Mouse (Mus musculus): ENCODE measurements around the gene Tgfb2.

The Tgfb2 gene

DNA sequence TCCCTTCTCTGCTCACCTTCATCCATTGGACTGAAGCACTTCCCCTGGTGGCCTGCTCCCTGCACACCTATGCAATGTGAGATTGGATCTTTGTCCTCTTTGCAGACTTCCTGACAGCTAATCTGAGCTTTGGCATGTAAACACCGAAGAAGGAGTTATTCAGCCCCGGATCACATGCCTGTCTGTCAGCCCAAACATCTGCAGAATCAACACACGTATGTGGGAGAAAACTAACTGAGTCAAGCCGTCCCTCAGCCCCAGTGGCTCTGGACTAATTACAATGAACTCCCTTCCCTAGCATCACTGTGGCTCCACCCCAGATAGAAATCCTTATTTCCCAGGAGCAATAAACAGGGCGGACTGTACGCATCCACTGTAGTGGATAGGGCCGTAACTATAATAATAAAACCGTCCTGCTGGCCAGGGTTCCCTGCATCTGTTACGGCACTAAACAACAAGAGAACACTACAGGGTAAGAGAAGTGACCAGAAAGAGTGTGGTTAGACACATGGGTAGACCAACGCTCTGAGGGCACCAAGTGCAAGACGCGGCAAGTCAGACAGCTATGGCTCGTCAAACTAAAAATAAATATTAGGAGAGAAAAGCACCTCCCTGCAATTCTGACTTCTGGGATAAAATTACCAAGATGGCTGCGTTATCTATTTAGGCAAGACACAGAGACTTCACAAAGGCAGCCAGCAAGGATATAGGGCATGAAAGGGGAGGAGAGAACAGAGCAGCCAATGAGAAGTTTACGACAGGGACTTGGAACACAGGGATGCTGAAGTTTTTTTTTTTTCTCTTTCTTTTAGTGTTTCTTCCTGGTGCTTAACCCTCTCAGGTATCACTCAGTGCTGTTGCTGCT, 3.2 kb downstream of the Tgfb2 start:
- DNase-seq (ENCODE audit: low spot score) = no peak

DNA sequence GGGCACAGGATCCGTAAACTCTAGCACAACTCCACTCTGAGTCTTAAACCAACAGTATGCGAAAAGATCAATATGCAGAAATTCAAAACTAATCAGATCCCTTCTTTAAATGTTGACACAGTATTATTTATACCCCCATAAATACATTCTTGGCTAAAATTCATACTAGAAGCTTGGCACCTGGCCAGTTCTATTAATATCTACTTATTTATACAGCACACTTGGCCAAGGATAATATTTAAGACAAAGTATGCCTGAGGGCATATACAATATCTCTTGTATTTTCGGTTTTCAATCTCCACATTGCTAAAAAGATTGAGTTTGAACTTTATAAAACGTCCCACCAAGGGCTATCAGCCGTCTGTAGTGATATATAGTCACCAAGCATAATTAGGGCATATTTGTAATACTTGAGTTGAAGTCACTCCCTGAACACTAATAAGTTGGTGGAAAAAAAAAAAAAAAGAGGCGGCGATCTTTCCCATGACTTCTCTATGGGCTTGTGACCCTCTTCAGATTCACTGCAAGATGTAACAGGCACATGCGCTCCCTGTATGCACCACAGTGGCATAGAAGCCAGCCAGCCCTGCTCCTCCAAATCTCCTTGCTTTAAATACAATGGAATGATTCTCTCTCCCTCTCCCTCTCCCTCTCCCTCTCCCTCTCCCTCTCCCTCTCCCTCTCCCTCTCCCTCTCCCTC, 4.4 kb downstream of the Tgfb2 start:
- DNase-seq (ENCODE audit: low spot score) = no peak

DNA sequence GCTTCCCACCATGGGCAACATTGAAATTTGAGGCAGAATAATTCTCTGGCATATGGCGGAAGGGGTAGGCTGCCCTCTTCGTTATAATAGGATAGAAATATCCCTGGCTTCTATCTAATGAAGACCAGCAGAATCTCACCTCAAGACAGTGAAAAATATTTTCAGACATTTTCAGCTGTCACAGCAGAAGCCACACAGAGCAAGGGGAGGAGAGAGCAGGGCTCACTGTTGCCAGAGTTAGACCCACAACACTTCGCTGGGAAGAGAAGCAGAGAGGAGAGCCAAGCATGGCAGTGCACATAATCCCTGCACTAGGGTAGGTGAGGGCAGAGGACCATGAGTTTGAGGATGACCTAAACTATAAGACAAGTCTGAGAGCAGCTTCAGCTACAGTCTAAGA, 5.3 kb downstream of the Tgfb2 start:
- no peak for DNase-seq (ENCODE audit: low spot score)

DNA sequence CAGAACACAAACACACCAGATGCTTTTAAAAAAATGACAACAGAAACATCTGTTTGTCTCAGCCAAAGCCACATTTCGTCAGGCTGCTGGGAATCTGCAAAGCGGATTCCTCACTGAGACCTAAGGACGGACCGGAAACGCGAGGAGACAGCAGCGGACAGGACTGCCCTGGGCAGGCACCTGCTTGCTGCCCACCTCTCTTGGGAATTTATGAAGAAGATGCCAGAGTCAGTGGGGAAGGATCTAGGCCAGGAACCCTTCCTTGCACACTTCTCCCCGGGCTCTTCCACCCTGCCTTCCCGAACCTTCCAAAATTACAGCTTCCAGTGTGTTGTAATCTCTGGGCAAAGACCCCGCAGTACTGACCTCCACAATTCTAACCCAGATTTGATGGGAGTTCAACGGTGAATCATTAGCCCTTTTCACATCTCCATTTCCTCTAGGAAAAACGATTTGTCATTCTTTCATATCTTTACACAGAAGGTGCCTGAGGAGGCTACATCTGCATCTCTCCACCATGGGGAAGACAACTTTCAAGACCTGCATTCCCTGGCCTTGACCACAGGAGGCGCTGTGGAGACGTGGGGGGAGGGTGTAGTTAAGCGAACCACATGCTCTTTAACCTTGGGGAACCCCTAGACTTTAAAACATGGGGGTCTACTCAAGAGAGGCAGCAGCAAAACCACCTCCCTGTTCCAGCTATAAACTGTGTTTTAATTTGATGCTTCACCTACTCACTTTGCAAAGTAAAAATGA, 7.0 kb downstream of the Tgfb2 start:
- no peak for DNase-seq (ENCODE audit: low spot score)

DNA sequence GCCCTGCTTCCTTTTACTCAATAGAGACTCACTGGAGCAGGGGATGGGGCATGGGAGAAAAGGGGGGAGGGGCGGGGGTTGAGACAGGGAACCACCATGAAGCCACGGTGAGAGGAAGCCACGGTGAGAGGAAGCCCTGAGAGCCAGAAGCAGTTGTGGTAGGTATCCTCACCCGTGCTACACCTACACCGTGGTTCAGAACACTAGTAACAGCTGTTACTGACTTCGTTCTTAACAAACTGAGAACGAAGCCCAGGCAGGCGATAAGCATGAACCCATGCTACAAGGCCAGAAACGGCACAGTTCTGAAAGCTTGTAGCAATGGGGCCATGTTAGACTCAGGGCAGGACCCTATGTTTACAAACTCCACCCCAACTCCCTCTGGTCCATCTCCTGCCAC, 9.6 kb downstream of the Tgfb2 start:
- DNase-seq (ENCODE audit: low spot score) = no peak

DNA sequence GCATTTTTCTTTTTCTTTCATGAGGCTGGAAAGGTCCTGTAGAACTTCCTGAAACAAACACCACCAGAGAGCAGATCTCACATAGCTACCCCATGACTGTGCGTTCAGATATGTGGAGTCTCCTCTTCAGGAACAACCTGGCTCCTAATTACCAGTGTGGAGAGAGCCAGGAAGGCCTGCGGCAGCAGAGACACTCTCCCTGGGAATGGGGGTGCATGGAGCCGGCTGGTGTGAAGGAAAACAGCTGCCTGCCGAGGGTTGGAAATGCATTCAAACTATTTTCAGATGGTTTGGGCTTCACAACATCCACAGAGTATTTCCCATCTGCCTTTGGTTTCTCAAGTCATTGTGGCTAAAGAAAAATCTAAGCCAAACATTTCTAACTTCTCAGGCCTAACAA, 10.4 kb downstream of the Tgfb2 start:
- no peak for DNase-seq (ENCODE audit: low spot score)

DNA sequence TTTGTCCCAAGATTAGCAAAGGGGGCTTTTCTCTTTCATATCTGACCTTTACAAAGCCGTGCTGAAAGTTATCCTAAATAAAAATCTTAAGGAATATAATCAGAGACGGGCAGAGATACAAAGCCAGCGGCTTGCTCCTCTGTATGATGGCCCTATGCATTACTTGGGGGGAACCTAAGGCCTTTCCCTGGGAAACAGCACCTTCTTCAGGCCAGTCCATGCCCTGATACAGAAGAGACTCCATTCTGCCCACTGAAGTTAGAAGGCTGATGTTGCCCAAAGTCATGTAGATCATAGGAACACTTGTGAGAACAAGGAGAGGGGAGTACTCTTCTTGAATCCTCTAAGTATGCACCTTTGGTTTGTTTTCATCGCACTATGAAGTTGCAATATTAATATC, 13.4 kb downstream of the Tgfb2 start:
- no peak for DNase-seq (ENCODE audit: low spot score)

DNA sequence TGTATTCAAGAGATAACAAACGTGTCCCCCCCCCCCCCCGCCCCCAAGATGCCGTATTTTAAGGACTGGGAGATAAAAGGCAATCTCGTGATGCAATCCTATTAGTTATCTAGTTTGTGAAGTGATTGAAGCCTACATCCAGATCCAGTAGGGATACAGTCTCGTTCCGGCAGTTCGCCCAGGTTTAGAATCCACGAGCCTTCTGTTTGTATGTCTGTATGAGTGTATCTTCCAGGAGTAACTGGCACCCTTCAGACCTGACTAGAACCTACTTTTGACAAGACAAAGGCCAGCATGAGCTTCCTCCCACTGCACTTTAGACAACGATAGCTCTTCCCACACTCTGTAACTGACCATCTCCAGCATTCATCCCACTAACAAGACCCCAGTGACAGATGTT, 14.1 kb downstream of the Tgfb2 start:
- no peak for DNase-seq (ENCODE audit: low spot score)

DNA sequence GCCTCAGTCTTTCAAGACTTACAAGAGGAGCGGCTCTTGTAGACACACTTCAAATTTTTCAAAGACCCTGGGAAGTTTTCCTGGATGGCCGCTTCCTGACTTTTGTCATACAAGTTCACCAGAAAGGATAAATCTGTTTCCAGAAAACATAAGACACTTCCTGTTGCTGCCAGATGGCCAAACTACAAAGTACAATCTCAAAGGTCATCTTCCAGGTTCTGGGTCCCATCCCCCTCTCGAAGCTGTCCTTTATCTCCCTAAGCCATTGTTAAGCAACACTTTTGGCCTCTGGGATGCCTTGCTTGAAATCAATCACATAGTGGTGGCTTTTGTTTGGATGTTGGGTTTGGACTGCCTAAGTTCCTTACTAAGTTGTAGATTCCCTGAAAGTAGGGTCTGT, 21.7 kb downstream of the Tgfb2 start:
- no peak for DNase-seq (ENCODE audit: low spot score)

DNA sequence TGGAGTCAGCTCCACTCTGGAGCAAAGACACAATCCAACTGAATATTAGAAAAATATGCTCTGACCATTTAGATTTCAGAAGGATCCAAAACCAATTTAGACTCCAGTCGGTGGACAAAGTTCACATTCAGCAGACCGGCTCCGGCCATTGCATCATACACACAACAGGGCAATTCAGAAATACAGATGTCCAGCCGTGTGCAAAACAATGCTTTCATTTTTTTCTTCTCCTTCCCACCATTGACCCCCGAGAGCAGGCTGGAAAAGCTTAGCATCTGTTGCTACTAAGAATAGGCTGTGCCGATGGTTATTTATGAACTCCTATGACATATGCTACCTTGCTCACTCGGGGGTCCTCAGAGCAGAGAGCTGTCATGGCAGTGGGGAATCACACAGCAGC, 23.2 kb downstream of the Tgfb2 start:
- no peak for DNase-seq (ENCODE audit: low spot score)

DNA sequence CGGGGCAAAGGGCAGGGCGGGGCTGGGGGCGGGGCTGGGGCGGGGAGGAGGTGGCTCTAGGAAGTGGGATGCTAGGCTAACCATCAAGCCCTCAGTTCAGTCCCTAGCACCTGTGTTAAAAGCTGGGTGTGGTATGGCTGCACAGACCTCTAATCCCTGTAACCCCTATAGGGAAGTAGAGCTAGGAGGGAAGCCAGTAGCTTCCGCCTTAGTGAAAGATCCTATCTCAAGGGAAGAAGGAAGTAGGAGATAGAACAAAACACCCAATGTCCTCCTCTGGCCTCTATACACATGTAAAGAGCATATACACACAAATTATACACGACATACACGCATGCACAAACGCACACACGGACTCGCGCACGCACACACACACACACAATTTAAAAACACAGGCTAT, 28.2 kb downstream of the Tgfb2 start:
- DNase-seq (ENCODE audit: low spot score) = no peak

DNA sequence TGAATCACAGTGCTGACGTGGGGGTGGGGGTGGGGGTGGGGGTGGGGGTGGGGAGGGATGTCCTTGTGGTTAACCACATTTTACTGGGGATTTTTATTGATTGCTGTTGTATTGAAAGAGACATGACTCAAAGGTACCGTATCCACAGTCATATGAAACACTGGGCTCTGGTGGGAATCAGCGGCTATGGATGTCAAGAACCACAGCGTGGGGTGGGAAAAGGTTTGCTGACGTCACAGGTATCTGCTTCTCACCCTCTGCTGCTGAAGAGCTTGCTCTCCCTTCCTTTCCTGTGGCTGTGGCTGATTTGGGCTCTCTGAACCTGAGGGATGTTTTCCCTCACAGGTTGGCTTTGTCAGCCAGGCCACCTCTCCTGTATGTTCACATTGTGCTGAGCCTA, 29.6 kb downstream of the Tgfb2 start:
- no peak for DNase-seq (ENCODE audit: low spot score)

DNA sequence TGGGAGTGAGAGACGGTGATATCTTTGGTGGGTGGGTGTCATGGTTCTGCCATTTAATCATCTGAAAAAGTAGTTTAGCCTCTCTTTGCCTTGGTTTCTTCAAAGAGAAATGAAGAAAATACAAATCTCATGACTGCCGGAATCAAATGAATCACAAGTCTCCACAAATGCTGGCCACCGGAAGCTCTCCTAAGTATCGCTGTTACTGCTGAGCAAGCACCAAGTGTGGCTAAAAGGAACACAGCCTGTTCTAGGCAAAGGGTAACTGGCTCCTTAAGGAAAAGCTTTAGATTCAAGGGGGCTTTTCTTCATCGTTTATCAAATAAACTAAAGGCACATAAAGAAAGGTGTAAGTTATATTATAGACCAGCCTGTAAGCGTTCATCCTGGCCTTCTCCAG, 30.5 kb downstream of the Tgfb2 start:
- no peak for DNase-seq (ENCODE audit: low spot score)

DNA sequence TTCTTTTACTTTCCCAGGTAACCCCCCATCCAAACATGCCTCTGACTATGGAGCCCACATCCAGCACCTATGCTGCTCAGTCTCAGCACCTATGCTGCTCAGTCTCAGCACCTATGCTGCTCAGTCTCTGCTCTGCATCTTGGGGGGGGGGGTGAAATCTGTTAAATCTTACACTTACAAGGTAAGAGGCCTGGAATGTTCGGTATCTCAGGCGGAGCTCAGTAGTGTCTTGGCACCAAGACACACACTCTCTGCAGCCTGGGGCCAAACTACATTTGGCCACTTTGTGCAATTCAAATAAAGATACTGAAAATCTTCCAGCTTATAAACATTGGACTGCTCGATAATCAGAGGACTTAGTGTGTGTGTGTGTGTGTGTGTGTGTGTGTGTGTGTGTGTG, 31.2 kb downstream of the Tgfb2 start:
- DNase-seq (ENCODE audit: low spot score) = no peak

DNA sequence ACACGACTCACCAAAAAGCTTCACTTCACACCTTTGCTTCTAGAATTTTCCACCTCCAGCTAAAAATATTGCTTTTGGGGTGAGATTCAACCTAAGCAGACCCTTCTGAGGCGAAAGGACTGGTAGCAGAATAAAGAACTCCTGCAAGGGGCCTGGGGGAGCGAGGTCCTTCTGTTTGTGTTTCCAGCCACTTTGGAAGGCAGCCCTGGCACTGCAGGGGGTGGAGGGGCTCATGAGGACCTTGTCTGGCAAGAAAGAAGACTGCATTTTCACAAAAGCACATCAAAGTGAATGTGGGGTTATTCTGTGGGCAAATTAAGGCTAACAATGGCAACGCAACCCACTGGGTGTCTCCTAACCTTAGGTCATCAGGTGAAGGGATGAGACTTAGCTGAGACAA, 32.6 kb downstream of the Tgfb2 start:
- no peak for DNase-seq (ENCODE audit: low spot score)

DNA sequence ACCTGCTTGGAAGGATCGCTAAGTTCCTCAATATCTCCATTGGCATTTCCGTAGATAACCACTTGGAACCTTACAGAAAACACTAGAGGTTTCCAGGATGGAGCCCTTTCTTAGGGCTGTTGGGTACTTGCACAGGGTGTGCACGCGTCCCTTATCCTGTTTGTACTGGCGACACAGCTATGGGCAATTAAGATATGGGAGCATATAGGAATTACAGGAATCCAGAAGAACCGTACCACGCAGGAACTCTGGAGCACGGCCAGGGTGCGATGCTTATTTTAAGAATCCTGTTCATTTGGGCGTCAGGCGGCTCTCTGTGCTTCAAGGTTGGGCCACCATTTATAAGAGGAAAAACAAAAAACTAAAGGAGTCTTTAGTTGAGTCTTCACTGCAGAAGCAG, 42.4 kb downstream of the Tgfb2 start:
- no peak for DNase-seq (ENCODE audit: low spot score)

DNA sequence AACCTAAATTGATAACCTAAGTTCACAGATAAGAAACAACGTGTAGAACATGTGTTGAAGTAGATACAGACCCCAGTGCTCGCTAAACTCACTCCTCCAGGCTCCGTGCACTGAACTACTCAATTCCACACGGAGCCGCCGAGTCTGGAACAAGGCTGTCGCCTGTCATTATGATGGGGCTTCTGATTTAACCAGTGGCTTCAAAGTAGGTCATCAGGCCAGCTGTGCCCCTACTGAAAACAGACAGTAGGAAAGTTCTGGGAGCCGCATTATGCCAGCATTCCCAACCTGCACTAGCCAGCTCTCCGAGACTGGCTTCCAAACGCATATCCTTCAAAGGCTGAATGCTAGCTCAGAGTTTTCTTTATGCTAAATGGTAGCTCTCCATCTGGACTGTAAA, 42.8 kb downstream of the Tgfb2 start:
- no peak for DNase-seq (ENCODE audit: low spot score)

DNA sequence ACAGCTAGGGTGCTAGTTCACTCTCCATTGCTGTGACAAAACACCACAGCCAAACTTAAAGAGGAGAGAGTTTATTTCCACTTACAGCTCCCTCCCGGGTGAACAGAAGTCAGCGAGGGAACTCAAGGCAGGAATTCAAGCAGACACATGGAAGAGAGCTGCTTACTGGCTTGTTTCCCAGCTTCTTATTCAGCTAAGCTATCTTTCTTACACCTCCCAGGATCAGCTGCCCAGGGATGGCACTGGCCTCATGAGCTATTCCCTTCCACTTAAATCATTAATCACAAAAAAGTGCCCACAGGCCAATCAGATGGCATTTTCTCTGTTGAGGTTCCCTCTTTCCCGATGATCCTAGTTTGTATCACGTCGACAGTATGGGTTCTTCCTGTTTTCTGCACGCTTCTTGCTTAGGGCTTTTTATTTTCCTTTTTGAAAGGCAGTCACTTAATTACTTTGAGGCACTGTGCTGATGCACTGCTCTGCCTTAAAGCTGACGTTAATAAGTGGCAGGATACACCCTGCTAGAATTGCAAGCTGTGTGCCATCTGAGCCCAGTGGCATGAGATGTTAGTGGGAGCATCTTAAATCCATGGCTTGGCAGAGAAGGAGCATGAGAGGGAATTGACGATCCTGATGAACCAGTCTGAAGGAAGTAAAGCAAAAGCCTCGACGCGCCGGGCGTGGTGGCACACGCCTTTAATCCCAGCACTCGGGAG, 44.4 kb downstream of the Tgfb2 start:
- no peak for DNase-seq (ENCODE audit: low spot score)

DNA sequence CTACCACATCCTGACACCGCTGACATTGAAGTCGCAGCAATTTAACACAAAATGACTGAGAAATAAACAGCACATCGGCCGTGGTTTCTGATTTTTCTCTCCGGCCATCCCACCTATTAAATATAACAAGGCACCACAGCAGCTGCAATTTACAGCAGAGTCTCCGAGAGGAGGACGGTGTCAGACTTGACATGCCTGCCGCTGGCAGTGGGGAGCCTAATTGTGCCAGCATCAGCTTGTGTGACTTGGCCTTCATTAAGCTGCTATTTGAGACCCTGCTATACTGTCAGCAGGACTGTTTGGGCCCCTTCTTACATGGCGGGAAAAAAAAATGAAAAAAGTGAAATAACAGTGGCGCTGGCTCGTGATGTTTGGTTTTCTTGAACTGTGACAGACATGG, 47.0 kb downstream of the Tgfb2 start:
- DNase-seq (ENCODE audit: low spot score) = no peak

DNA sequence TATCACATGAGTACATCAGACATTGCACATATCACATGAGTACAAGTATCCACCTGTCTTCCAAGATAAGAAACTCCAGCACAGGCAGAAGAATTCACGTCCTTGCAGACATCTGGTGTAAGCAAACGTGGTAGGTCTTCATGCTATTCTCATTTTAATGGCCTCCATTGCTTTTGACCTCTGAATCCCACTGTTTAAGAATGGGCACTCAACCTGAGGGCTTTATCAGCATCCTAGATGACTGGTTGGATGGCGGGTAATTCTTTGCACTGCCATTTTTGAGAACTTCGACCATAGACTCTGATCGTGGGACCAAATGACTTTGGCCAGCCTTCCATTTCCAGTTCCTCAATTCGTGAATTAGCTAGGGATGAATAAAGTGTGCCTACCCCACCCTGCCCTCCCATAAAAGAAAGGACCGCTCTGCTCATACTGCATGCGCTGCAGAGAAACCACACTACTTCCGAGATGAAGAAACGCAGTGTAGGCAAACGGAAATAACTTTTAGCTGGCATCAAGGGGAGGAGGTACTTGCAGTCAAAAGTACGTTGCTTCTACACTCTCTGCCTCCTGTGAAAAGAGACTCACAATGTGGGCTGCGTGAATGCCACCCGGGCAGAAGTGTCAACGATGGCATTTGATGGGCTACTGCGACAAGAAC, 48.1 kb downstream of the Tgfb2 start:
- DNase-seq (ENCODE audit: low spot score) = no peak

DNA sequence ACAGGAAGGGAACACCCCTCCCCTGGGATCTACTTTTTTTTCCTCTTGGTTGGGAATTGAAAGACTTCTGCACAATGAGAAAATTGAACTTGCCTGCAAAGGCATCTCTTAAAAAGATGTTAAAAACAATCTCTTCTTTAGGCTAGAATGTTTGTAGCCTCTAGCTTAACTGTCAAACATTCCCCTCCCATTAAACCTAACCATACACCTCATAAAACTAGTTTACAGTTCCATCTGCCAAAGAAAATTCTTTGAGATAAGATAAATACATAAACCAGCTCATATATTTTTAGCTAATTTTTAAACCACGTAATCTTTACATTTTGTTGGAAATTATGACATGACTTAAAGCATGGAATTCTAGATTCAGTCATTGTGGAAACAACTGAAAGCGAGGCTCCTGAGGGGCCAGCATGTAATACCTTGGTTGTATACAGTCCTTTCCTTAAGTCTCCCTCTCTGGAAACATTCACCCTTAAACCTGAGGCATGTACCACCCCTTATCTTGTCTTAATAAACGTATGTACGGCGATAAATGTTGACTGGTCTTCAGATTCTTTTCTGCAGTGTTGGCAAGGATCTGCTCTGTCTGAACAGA, 49.0 kb downstream of the Tgfb2 start:
- DNase-seq (ENCODE audit: low spot score) = no peak
